Comparison of ENCODE assay signal across 15 mouse cellular contexts in the genomic region with DNA sequence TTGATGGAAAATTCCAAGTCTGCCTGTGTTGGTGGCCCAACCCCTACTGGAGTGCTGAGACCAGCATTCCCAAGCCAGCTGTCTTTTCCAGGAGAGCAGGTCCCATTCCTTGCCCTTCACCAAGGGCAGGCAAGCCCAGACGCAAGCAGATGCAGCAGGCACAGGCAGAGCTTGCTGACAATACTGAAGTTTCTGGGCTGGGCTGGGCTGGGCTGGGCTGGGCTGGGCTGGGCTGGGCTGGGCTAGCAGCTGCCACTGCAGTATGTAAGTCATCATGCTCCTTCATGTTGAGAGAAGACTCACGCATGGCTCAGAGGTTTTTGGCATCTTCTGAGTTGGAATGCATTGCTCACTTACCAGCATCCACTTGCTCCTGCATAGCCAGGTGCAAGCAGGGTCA. TPM values are rescaled to one million over a fixed set of nuclear protein-coding genes. Genes with fewer than 3 reads are reported as not detected.
DNase-seq lines count a peak whose midpoint lies in the region; ATAC-seq and TF ChIP-seq lines count a peak whose summit lies in the region.
"Had no signal": no experiment of that assay in that cellular context is flagged by ENCODE, and none has a peak within 500 bp of the region (broad histone marks: within the 10 kb centered on the region; RNA-seq: fewer than 3 reads in every experiment).

No protein-coding gene starts in this region.

- no peak overlapping the region for H3K4me2 ChIP-seq in midbrain, embryonic 11.5 days
- no peak overlapping the region for H3K4me2 ChIP-seq in midbrain, embryonic 14.5 days (ENCODE audit: low read length)
- H3K4me2 ChIP-seq in embryonic facial prominence, embryonic 15.5 days (replicated peaks), result no peak overlapping the region
- H3K4me2 ChIP-seq in stomach, postnatal 0 days (replicated peaks; ENCODE audit: low read depth), result no peak overlapping the region
- H3K4me2 ChIP-seq: liver, embryonic 15.5 days had no signal

- H3K4me3 ChIP-seq in heart, embryonic 10.5 days, result no peak overlapping the region
- H3K4me3 ChIP-seq in midbrain, embryonic 11.5 days (ENCODE audit: low read depth, low read length), result no peak overlapping the region
- H3K4me3 ChIP-seq in midbrain, embryonic 14.5 days (replicated peaks; ENCODE audit: low read depth, low read length), result no peak overlapping the region
- H3K4me3 ChIP-seq in embryonic facial prominence, embryonic 15.5 days (replicated peaks), result no peak overlapping the region
- H3K4me3 ChIP-seq in stomach, postnatal 0 days (ENCODE audit: low read depth, low read length), result no peak overlapping the region
- H3K4me3 ChIP-seq: left cerebral cortex, adult 2 months; liver, embryonic 15.5 days; megakaryocyte, embryonic 14.5 days had no signal

- no peaks in the 10 kb centered on the region for H3K27me3 ChIP-seq in heart, embryonic 10.5 days (ENCODE audit: insufficient read depth, poor library complexity, severe bottlenecking)
- no peaks in the 10 kb centered on the region for H3K27me3 ChIP-seq in midbrain, embryonic 11.5 days (ENCODE audit: control insufficient read depth, insufficient read depth, low read length)
- no peaks in the 10 kb centered on the region for H3K27me3 ChIP-seq in midbrain, embryonic 14.5 days (ENCODE audit: control insufficient read depth, insufficient read depth, low read length)
- no peaks in the 10 kb centered on the region for H3K27me3 ChIP-seq in embryonic facial prominence, embryonic 15.5 days
- no peaks in the 10 kb centered on the region for H3K27me3 ChIP-seq in stomach, postnatal 0 days (ENCODE audit: control insufficient read depth, insufficient read depth, low read length)
- H3K27me3 ChIP-seq: liver, embryonic 15.5 days had no signal

- 62% methylated on average over 2 of the region's 2 CpGs for WGBS in heart, embryonic 10.5 days
- whole genome bisulfite sequencing in midbrain, embryonic 11.5 days, result 74% methylated on average over 2 of the region's 2 CpGs
- WGBS in midbrain, embryonic 14.5 days, result 54% methylated on average over 2 of the region's 2 CpGs
- 56% methylated on average over 2 of the region's 2 CpGs for WGBS in embryonic facial prominence, embryonic 15.5 days
- 40% methylated on average over 2 of the region's 2 CpGs for WGBS in stomach, postnatal 0 days

- no peak for TF ChIP-seq EP300 in stomach, postnatal 0 days (optimal IDR thresholded peaks at IDR 0.05)

- DNase-seq in heart, embryonic 10.5 days (ENCODE audit: low spot score), result no peak
- DNase-seq in heart, postnatal 36 days, result no peak
- no peak for DNase-seq in midbrain, embryonic 11.5 days (ENCODE audit: low spot score, missing footprints)
- no peak for DNase-seq in midbrain, embryonic 14.5 days
- DNase-seq in stomach, postnatal 0 days (ENCODE audit: low spot score), result peak; percentile 49
- no peak for DNase-seq in adrenal gland, postnatal 4 days (ENCODE audit: low spot score in 2 of 2)
- DNase-seq: adrenal gland, postnatal 14 days; cerebellum, postnatal 14 days; kidney, postnatal 36 days; thymus, adult 2 months had no signal

- intact Hi-C loops in heart, postnatal 36 days (cut with DNase I), result no loop called here

- H3K36me3 ChIP-seq in heart, embryonic 10.5 days, result no peaks in the 10 kb centered on the region
- H3K36me3 ChIP-seq in midbrain, embryonic 11.5 days (ENCODE audit: control insufficient read depth, insufficient read depth, low read length), result no peaks in the 10 kb centered on the region
- H3K36me3 ChIP-seq in midbrain, embryonic 14.5 days (ENCODE audit: control insufficient read depth, insufficient read depth, low read length), result no peaks in the 10 kb centered on the region
- no peaks in the 10 kb centered on the region for H3K36me3 ChIP-seq in embryonic facial prominence, embryonic 15.5 days
- H3K36me3 ChIP-seq in stomach, postnatal 0 days (ENCODE audit: control insufficient read depth, insufficient read depth, low read length), result no peaks in the 10 kb centered on the region
- H3K36me3 ChIP-seq: liver, embryonic 15.5 days had no signal

- H3K9me3 ChIP-seq in heart, embryonic 10.5 days, result no peaks in the 10 kb centered on the region
- H3K9me3 ChIP-seq in midbrain, embryonic 11.5 days (ENCODE audit: control insufficient read depth, low read length), result no peaks in the 10 kb centered on the region
- no peaks in the 10 kb centered on the region for H3K9me3 ChIP-seq in midbrain, embryonic 14.5 days (ENCODE audit: control insufficient read depth, low read length)
- H3K9me3 ChIP-seq in embryonic facial prominence, embryonic 15.5 days (replicated peaks), result no peaks in the 10 kb centered on the region
- no peaks in the 10 kb centered on the region for H3K9me3 ChIP-seq in stomach, postnatal 0 days (ENCODE audit: control insufficient read depth, low read length)

- no peak overlapping the region for H3K9ac ChIP-seq in midbrain, embryonic 11.5 days (ENCODE audit: low read length)
- H3K9ac ChIP-seq in midbrain, embryonic 14.5 days (replicated peaks; ENCODE audit: low read length), result no peak overlapping the region
- H3K9ac ChIP-seq in embryonic facial prominence, embryonic 15.5 days, result no peak overlapping the region
- no peak overlapping the region for H3K9ac ChIP-seq in stomach, postnatal 0 days (ENCODE audit: low read length)
- H3K9ac ChIP-seq: liver, embryonic 15.5 days had no signal

- TF ChIP-seq CTCF in stomach, postnatal 0 days (IDR thresholded peaks at IDR 0.05; ENCODE audit: low read depth), result no peak

- 0 out of 2 replicates have a peak, but pooled peaks have one; percentile 18 for ATAC-seq in midbrain, embryonic 11.5 days (ENCODE audit: low FRiP score)
- no peak for ATAC-seq in midbrain, embryonic 14.5 days (ENCODE audit: low FRiP score, low TSS enrichment)
- peak; percentile 55; the same call in 1 of the 2 replicates for ATAC-seq in embryonic facial prominence, embryonic 15.5 days (ENCODE audit: insufficient number of reproducible peaks, low FRiP score, low TSS enrichment, low read depth)
- ATAC-seq in stomach, postnatal 0 days (ENCODE audit: low FRiP score, low TSS enrichment), result peak; percentile 69
- no peak for ATAC-seq in erythroblast, adult 5-6 weeks (replicated peaks; ENCODE audit: low FRiP score, poor library complexity, severe bottlenecking)

- H3K4me1 ChIP-seq in heart, embryonic 10.5 days, result peaks cover 26% of the 10 kb centered on the region
- peaks cover 17% of the 10 kb centered on the region for H3K4me1 ChIP-seq in midbrain, embryonic 11.5 days (ENCODE audit: control insufficient read depth, insufficient read depth, low read length)
- peaks cover 16% of the 10 kb centered on the region for H3K4me1 ChIP-seq in midbrain, embryonic 14.5 days (ENCODE audit: control insufficient read depth, insufficient read depth, low read length)
- H3K4me1 ChIP-seq in embryonic facial prominence, embryonic 15.5 days, result peaks cover 30% of the 10 kb centered on the region; the same call in 1 of the 2 replicates
- no peaks in the 10 kb centered on the region for H3K4me1 ChIP-seq in stomach, postnatal 0 days (replicated peaks; ENCODE audit: control insufficient read depth, insufficient read depth)
- H3K4me1 ChIP-seq: liver, embryonic 15.5 days; megakaryocyte, embryonic 14.5 days had no signal

- 0 out of 2 replicates have a peak overlapping the region, but pooled peaks have one; percentile 16 for H3K27ac ChIP-seq in heart, embryonic 10.5 days
- peak overlapping the region; percentile 30; the same call in 1 of the 2 replicates for H3K27ac ChIP-seq in midbrain, embryonic 11.5 days (ENCODE audit: low read depth, low read length)
- no peak overlapping the region for H3K27ac ChIP-seq in midbrain, embryonic 14.5 days (replicated peaks; ENCODE audit: low read depth, low read length)
- peak overlapping the region; percentile 65 for H3K27ac ChIP-seq in embryonic facial prominence, embryonic 15.5 days (replicated peaks)
- H3K27ac ChIP-seq in stomach, postnatal 0 days (replicated peaks), result no peak overlapping the region
- H3K27ac ChIP-seq: left cerebral cortex, adult 2 months; liver, embryonic 15.5 days had no signal

RNA-seq across cellular contexts. Expression of gene Sh3pxd2a, which starts 27.7 kb away (rescaled TPM):
- polyA plus RNA-seq in heart, embryonic 10.5 days (2016; fragmentation: Nextera tagmentation; extraction: Ambion mirVana), result 3.4 and 3.9 TPM in 2 replicates
- 10 to 100 TPM; 47.7 to 59.2 TPM for total RNA-seq in heart, postnatal 36 days (2021)
- polyA plus RNA-seq in midbrain, embryonic 11.5 days (2014; fragmentation: Nextera tagmentation; extraction: Ambion mirVana), result 4.0 and 4.1 TPM in 2 replicates
- polyA plus RNA-seq in midbrain, embryonic 14.5 days (2014; fragmentation: Nextera tagmentation; extraction: Ambion mirVana), result 2.0 and 2.4 TPM in 2 replicates
- 15.8 and 16.0 TPM in 2 replicates for polyA plus RNA-seq in embryonic facial prominence, embryonic 15.5 days (2015; fragmentation: Nextera tagmentation; extraction: Ambion mirVana)
- polyA plus RNA-seq in stomach, postnatal 0 days (2015; fragmentation: Nextera tagmentation; extraction: Ambion mirVana), result 3.7 and 4.3 TPM in 2 replicates
- 10 to 100 TPM; 81.7 to 88.7 TPM for total RNA-seq in adrenal gland, postnatal 4 days (2021)
- total RNA-seq in erythroblast, adult 5-6 weeks (2015; ENCODE audit: low replicate concordance), result 0.19 and 1.5 TPM in 2 replicates
- 1.1 and 1.4 TPM in 2 replicates for total RNA-seq in erythroblast, adult 5-6 weeks (2017; ENCODE audit: low replicate concordance)

RNA-seq across cellular contexts. Expression of gene Stn1, which starts 45.5 kb away (rescaled TPM):
- polyA plus RNA-seq in heart, embryonic 10.5 days (2016; fragmentation: Nextera tagmentation; extraction: Ambion mirVana), result 42.2 and 53.8 TPM in 2 replicates
- total RNA-seq in heart, postnatal 36 days (2021), result 10 to 100 TPM; 18.0 to 19.8 TPM
- polyA plus RNA-seq in midbrain, embryonic 11.5 days (2014; fragmentation: Nextera tagmentation; extraction: Ambion mirVana), result 43.9 and 49.1 TPM in 2 replicates
- 25.0 and 30.4 TPM in 2 replicates for polyA plus RNA-seq in midbrain, embryonic 14.5 days (2014; fragmentation: Nextera tagmentation; extraction: Ambion mirVana)
- 51.3 and 53.6 TPM in 2 replicates for polyA plus RNA-seq in embryonic facial prominence, embryonic 15.5 days (2015; fragmentation: Nextera tagmentation; extraction: Ambion mirVana)
- 25.9 and 28.5 TPM in 2 replicates for polyA plus RNA-seq in stomach, postnatal 0 days (2015; fragmentation: Nextera tagmentation; extraction: Ambion mirVana)
- 10 to 100 TPM; 21.4 to 26.0 TPM for total RNA-seq in adrenal gland, postnatal 4 days (2021)
- 3.8 TPM in 2 replicates for total RNA-seq in erythroblast, adult 5-6 weeks (2015; ENCODE audit: low replicate concordance)
- 7.1 and 8.2 TPM in 2 replicates for total RNA-seq in erythroblast, adult 5-6 weeks (2017; ENCODE audit: low replicate concordance)

Comparison
In these comparisons a context has a peak if more than half of its experiments do, and no peak if none do; other contexts are left out.
1. H3K27ac ChIP-seq: peak in heart, embryonic 10.5 days (single experiment), midbrain, embryonic 11.5 days (single experiment) and embryonic facial prominence, embryonic 15.5 days (single experiment); none in midbrain, embryonic 14.5 days (single experiment) and stomach, postnatal 0 days (single experiment).
2. ATAC-seq: peak in midbrain, embryonic 11.5 days (single experiment), embryonic facial prominence, embryonic 15.5 days (single experiment) and stomach, postnatal 0 days (single experiment); none in midbrain, embryonic 14.5 days (single experiment) and erythroblast, adult 5-6 weeks (single experiment).